Mouse (Mus musculus) CH12.LX (cell line): Measurements from ENCODE around the gene Gnb1l. TPM values are rescaled to one million over a fixed set of nuclear protein-coding genes. Genes with fewer than 3 reads are reported as not detected.
A peak's percentile ranks its signal among the peaks of the same experiment; 100 is the strongest.

Experiments
- DNase-seq: peaks from one replicate; pipeline ENCODE4 v3.0.0-alpha.2; 2013; ENCODE audit errors: extremely low read depth
- H3K27ac ChIP-seq: 2 replicates; pipeline ENCODE4 v1.5.1; 2012; ENCODE audit warnings: low read depth, mild to moderate bottlenecking, control low read depth, moderate library complexity; ENCODE audit not compliant: insufficient read depth
- H3K27me3 ChIP-seq: replicated peaks from 2 replicates; pipeline ENCODE3; 2012; ENCODE audit warnings: inconsistent platforms
- H3K36me3 ChIP-seq, 2 experiments: replicated peaks in 1 of 2; 2 replicates each; pipeline versions ENCODE3 to v1.6.1; 2012; ENCODE audit warnings: inconsistent platforms in 1 of 2, low read length in 1 of 2, mild to moderate bottlenecking in 1 of 2, mixed read lengths in 1 of 2, moderate library complexity in 1 of 2; ENCODE audit not compliant: control insufficient read depth in 1 of 2, insufficient read depth in 1 of 2
- H3K4me1 ChIP-seq, 2 experiments: 2 replicates each; pipeline ENCODE4 v1.6.1; 2012; ENCODE audit warnings: inconsistent platforms in 1 of 2, moderate library complexity in 1 of 2; ENCODE audit not compliant: insufficient read depth in 2 of 2, control insufficient read depth in 1 of 2
- H3K4me2 ChIP-seq: 2 replicates; pipeline ENCODE4 v1.6.1; 2012; ENCODE audit warnings: low read depth, mild to moderate bottlenecking, control low read depth; ENCODE audit not compliant: poor library complexity, insufficient read depth, severe bottlenecking
- H3K4me3 ChIP-seq, 3 experiments: fragments of 150-350 bp in 1 of 3; sonication (generic) in 1 of 3; replicated peaks in 1 of 3; 2 replicates each; pipeline versions ENCODE3 to v1.5.1; 2011 to 2012; ENCODE audit warnings: low read depth in 2 of 3, low read length in 2 of 3, mild to moderate bottlenecking in 2 of 3, moderate library complexity in 2 of 3, control low read depth in 1 of 3, improper control_type of control experiment in 1 of 3, inconsistent platforms in 1 of 3, mixed read lengths in 1 of 3; ENCODE audit not compliant: poor library complexity in 1 of 3
- H3K79me2 ChIP-seq: replicated peaks from 2 replicates; pipeline ENCODE4 v1.6.1; 2012; ENCODE audit warnings: mild to moderate bottlenecking, moderate library complexity; ENCODE audit not compliant: control insufficient read depth, poor library complexity, insufficient read depth, severe bottlenecking; ENCODE audit errors: extremely low read depth
- H3K9ac ChIP-seq: 2 replicates; pipeline ENCODE4 v1.6.1; 2012; ENCODE audit warnings: low read depth, mild to moderate bottlenecking, control low read depth, moderate library complexity; ENCODE audit not compliant: insufficient read depth
- H3K9me3 ChIP-seq: replicated peaks from 2 replicates; pipeline ENCODE3; 2012; ENCODE audit warnings: low read length, inconsistent platforms, mixed read lengths
- BHLHE40 ChIP-seq: IDR thresholded peaks from 2 replicates; pipeline ENCODE4 v1.6.1; 2011; ENCODE audit warnings: mild to moderate bottlenecking, low read depth, low read length, improper control_type of control experiment
- CHD2 ChIP-seq: IDR thresholded peaks from 2 replicates; pipeline ENCODE4 v1.6.1; 2011; ENCODE audit warnings: low read length, improper control_type of control experiment
- CTCF ChIP-seq, 2 experiments: IDR thresholded peaks in 1 of 2; conservative IDR thresholded peaks in 1 of 2; 2 replicates each; pipeline ENCODE4 v1.5.1; 2011 to 2012; ENCODE audit warnings: low read depth in 2 of 2, low read length in 2 of 2, improper control_type of control experiment in 1 of 2, inconsistent platforms in 1 of 2, mild to moderate bottlenecking in 1 of 2, moderate library complexity in 1 of 2
- ELF1 ChIP-seq: IDR thresholded peaks from 2 replicates; pipeline ENCODE4 v1.6.1; 2014; ENCODE audit warnings: low read depth, mild to moderate bottlenecking, inconsistent platforms, low read length, improper control_type of control experiment
- EP300 ChIP-seq: IDR thresholded peaks from 2 replicates; pipeline ENCODE4 v1.6.1; 2011; ENCODE audit warnings: low read length, improper control_type of control experiment
- ETS1 ChIP-seq: conservative IDR thresholded peaks from 2 replicates; pipeline ENCODE4 v1.6.1; 2012; ENCODE audit warnings: low read depth, mild to moderate bottlenecking, inconsistent platforms, low read length, improper control_type of control experiment, moderate library complexity
- GABPA ChIP-seq: IDR thresholded peaks from 2 replicates; pipeline ENCODE4 v1.6.1; 2012; ENCODE audit warnings: low read depth, low read length, improper control_type of control experiment, inconsistent platforms; ENCODE audit not compliant: insufficient replicate concordance
- HCFC1 ChIP-seq: IDR thresholded peaks from 2 replicates; pipeline ENCODE4 v1.6.1; 2012; ENCODE audit warnings: low read depth, mild to moderate bottlenecking, inconsistent platforms, low read length, improper control_type of control experiment
- IRF4 ChIP-seq: IDR thresholded peaks from 2 replicates; pipeline ENCODE4 v1.6.1; 2014; ENCODE audit warnings: low read depth, mild to moderate bottlenecking, inconsistent platforms, low read length, improper control_type of control experiment
- JUN ChIP-seq: IDR thresholded peaks from 2 replicates; pipeline ENCODE4 v1.6.1; 2011; ENCODE audit warnings: low read depth, mild to moderate bottlenecking, low read length, improper control_type of control experiment, moderate library complexity; ENCODE audit not compliant: insufficient read depth
- JUND ChIP-seq: conservative IDR thresholded peaks from 2 replicates; pipeline ENCODE4 v1.6.1; 2011; ENCODE audit warnings: low read depth, low read length, improper control_type of control experiment
- KAT2A ChIP-seq: IDR thresholded peaks from 2 replicates; pipeline ENCODE4 v1.6.1; 2012; ENCODE audit warnings: low read length, improper control_type of control experiment, inconsistent platforms; ENCODE audit not compliant: insufficient replicate concordance
- MAFK ChIP-seq: IDR thresholded peaks from 2 replicates; pipeline ENCODE4 v1.6.1; 2011; ENCODE audit warnings: low read length, improper control_type of control experiment; ENCODE audit not compliant: insufficient replicate concordance
- MAX ChIP-seq: IDR thresholded peaks from 2 replicates; pipeline ENCODE4 v1.6.1; 2011; ENCODE audit warnings: low read length, improper control_type of control experiment
- MAZ ChIP-seq: IDR thresholded peaks from 2 replicates; pipeline ENCODE4 v1.6.1; 2012; ENCODE audit warnings: low read depth, mild to moderate bottlenecking, inconsistent platforms, low read length, improper control_type of control experiment, moderate library complexity
- MEF2A ChIP-seq: IDR thresholded peaks from 2 replicates; pipeline ENCODE4 v1.6.1; 2014; ENCODE audit warnings: low read depth, mild to moderate bottlenecking, inconsistent platforms, low read length, improper control_type of control experiment, borderline replicate concordance
- MXI1 ChIP-seq: IDR thresholded peaks from 2 replicates; pipeline ENCODE4 v1.6.1; 2011; ENCODE audit warnings: mild to moderate bottlenecking, low read depth, low read length, improper control_type of control experiment
- MYC ChIP-seq: IDR thresholded peaks from 2 replicates; pipeline ENCODE4 v1.6.1; 2011; ENCODE audit warnings: low read depth, mild to moderate bottlenecking, improper control_type of control experiment, low read length
- NRF1 ChIP-seq: IDR thresholded peaks from 2 replicates; pipeline ENCODE4 v1.6.1; 2014; ENCODE audit warnings: low read depth, mild to moderate bottlenecking, inconsistent platforms, low read length, improper control_type of control experiment, moderate library complexity
- PAX5 ChIP-seq: IDR thresholded peaks from 2 replicates; pipeline ENCODE4 v1.6.1; 2012; ENCODE audit warnings: low read length, inconsistent platforms, mixed read lengths
- POLR2AphosphoS2 ChIP-seq: IDR thresholded peaks from 2 replicates; pipeline ENCODE4 v1.6.1; 2011; ENCODE audit warnings: low read depth, low read length, improper control_type of control experiment
- SMC3 ChIP-seq: IDR thresholded peaks from 2 replicates; pipeline ENCODE4 v1.6.1; 2011; ENCODE audit warnings: low read depth, low read length, improper control_type of control experiment
- TCF12 ChIP-seq: IDR thresholded peaks from 2 replicates; pipeline ENCODE4 v1.6.1; 2014; ENCODE audit warnings: low read depth, mild to moderate bottlenecking, inconsistent platforms, low read length, improper control_type of control experiment
- UBTF ChIP-seq: IDR thresholded peaks from 2 replicates; pipeline ENCODE4 v1.6.1; 2012; ENCODE audit warnings: low read depth, mild to moderate bottlenecking, inconsistent platforms, low read length, improper control_type of control experiment, moderate library complexity
- USF1 ChIP-seq: IDR thresholded peaks from 2 replicates; pipeline ENCODE4 v1.6.1; 2014; ENCODE audit warnings: low read depth, mild to moderate bottlenecking, inconsistent platforms, low read length, improper control_type of control experiment
- USF2 ChIP-seq: conservative IDR thresholded peaks from 2 replicates; pipeline ENCODE4 v1.6.1; 2011; ENCODE audit warnings: low read depth, low read length, improper control_type of control experiment
- ZC3H11A ChIP-seq: IDR thresholded peaks from 2 replicates; pipeline ENCODE4 v1.6.1; 2012; ENCODE audit warnings: low read depth, mild to moderate bottlenecking, inconsistent platforms, low read length, improper control_type of control experiment
- ZKSCAN1 ChIP-seq: IDR thresholded peaks from 2 replicates; pipeline ENCODE4 v1.6.1; 2012; ENCODE audit warnings: low read depth, inconsistent platforms, low read length, improper control_type of control experiment, borderline replicate concordance
- ZMIZ1 ChIP-seq: IDR thresholded peaks from 2 replicates; pipeline ENCODE4 v1.6.1; 2012; ENCODE audit warnings: low read depth, mild to moderate bottlenecking, inconsistent platforms, low read length, improper control_type of control experiment
- dilution Hi-C: fragments of 300-500 bp; cut with MboI; formaldehyde crosslinking; loops from 2 replicates; pipeline ENCODE4 v1.14.3; 2020; ENCODE audit warnings: low sequenced_read_pairs; ENCODE audit not compliant: extremely low pct_unique_long_range_greater_than_20kb, extremely low pct_ligation_motif_present
- in situ Hi-C: fragments of 300-500 bp; cut with MboI; formaldehyde crosslinking; loops from 3 replicates; pipeline ENCODE4 v1.14.3; 2019; ENCODE audit warnings: low sequenced_read_pairs, low pct_ligation_motif_present, low pct_unique_long_range_greater_than_20kb, mixed read lengths
- polyA plus RNA-seq: library from polyadenylated mRNA; unstranded; fragments of >175 nt; gene quantifications from 2 replicates; pipeline ENCODE4 v1.2.1, GENCODE M21; 2012; ENCODE audit warnings: low read depth; ENCODE audit not compliant: insufficient read length
- total RNA-seq, 2 experiments: library from RNA; depleted of rRNA; stranded (reverse); fragments of 300-350 nt in 1 of 2; fragments of >200 nt in 1 of 2; gene quantifications; 2 replicates each; pipeline ENCODE4 v1.2.3; 2012 to 2014

Gnb1l gene
- total and polyA plus RNA-seq, 3 experiments: 15.9 to 25.5 (median 21.5) TPM

DNA sequence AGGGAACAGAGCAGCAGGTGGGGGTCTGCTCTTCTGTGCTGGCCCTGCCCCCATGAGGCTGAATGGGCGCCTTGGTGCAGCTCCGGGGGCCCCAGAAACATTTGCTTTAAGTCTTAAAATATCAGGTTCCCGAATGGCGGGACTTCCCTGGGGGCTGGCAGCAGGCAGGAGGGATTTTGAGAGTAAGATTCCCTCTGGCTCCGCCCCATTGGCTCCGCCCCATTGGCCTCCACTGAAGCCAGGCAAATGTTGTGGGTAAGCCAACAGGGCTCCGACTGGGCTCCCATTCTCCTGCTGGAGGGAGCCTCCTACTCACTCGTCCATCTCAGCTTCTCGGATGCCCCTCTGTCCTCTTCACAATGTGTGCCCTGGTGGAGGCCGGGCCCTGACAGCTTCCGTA, 109.7 kb downstream of the Gnb1l start:
- peak overlapping the region; percentile 39; the same call in 1 of the 2 replicates for H3K4me2 ChIP-seq
- peak; percentile 60 for DNase-seq
- H3K4me1 ChIP-seq: peaks cover 8 to 29% of the 10 kb centered on the region in 2 experiments
- no peak for TF ChIP-seq MAX
- no peak for TF ChIP-seq TCF12
- no peak; the same call in 1 of the 2 replicates for TF ChIP-seq IRF4
- no peak for TF ChIP-seq EP300
- no peak for TF ChIP-seq CHD2
- no peak for TF ChIP-seq MYC
- TF ChIP-seq GABPA: no peak
- no peak for TF ChIP-seq PAX5
- no peak for TF ChIP-seq KAT2A
- no peak for TF ChIP-seq CTCF (conservative IDR thresholded peaks at IDR 0.05 in 1 of 2, IDR thresholded peaks at IDR 0.05 in 1 of 2; ENCODE audit: low read depth in 2 of 2, low read length in 2 of 2)
- no peak for TF ChIP-seq USF1
- TF ChIP-seq MAZ: no peak
- no peak for TF ChIP-seq ZKSCAN1
- TF ChIP-seq ZC3H11A: no peak
- TF ChIP-seq JUND: no peak
- TF ChIP-seq MAFK: no peak
- no peak for TF ChIP-seq UBTF
- no peak for TF ChIP-seq BHLHE40
- no peak for TF ChIP-seq HCFC1
- no peak overlapping the region for H3K4me3 ChIP-seq
- H3K9ac ChIP-seq: no peak overlapping the region
- no peaks in the 10 kb centered on the region for H3K9me3 ChIP-seq
- no peaks in the 10 kb centered on the region for H3K36me3 ChIP-seq
- dilution Hi-C loops: no loop called here
- in situ Hi-C loops: no loop called here
- H3K27me3 ChIP-seq: peaks cover 24% of the 10 kb centered on the region
- no peak overlapping the region for H3K27ac ChIP-seq
- no peaks in the 10 kb centered on the region for H3K79me2 ChIP-seq

DNA sequence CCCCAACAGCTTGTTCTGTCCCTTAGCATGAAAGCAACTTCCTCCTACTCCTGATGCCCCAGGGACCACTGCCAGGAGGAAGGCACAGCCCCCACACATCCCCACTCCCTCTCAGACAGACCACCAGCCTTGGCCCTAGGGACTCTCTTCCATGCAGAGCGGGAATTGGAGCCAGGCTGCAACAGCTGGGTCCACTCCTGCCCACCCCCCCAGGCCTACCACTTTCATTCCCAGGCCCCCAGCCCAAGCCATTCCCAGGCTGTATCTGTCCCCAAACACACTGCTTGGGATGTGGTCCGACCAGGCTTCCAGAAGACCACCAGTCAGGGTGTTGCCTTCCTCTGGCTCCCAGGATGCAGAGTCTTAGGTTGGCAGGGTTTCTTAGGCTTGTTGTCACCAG, 110.6 kb downstream of the Gnb1l start:
- dilution Hi-C loops: no loop called here

More for the DNA sequence above, 110.6 kb downstream of the Gnb1l start:
- TF ChIP-seq JUN (no peak), PAX5 (no peak), MXI1 (no peak), NRF1 (no peak), ZMIZ1 (no peak), ETS1 (no peak), JUND (no peak), USF2 (no peak), ZKSCAN1 (no peak), ZC3H11A (no peak), IRF4 (no peak), SMC3 (no peak), MEF2A (no peak), ELF1 (no peak), POLR2AphosphoS2 (no peak)
- peaks cover 32% of the 10 kb centered on the region for H3K27me3 ChIP-seq
- H3K36me3 ChIP-seq: no peaks in the 10 kb centered on the region
- H3K9me3 ChIP-seq: no peaks in the 10 kb centered on the region
- no peak for DNase-seq
- H3K4me2 ChIP-seq: no peak overlapping the region
- no peak overlapping the region for H3K27ac ChIP-seq
- H3K4me3 ChIP-seq: no peak overlapping the region
- H3K79me2 ChIP-seq: no peaks in the 10 kb centered on the region
- peaks cover 8 to 29% of the 10 kb centered on the region in 2 experiments for H3K4me1 ChIP-seq
- in situ Hi-C loops: no loop called here
- H3K9ac ChIP-seq: no peak overlapping the region
